Mouse (Mus musculus) lung, postnatal 0 days (tissue): ENCODE results near the gene Col13a1.

Source experiments
- CTCF ChIP-seq: IDR thresholded peaks from 2 replicates; pipeline ENCODE4 v1.5.1; 2016; ENCODE audit warnings: antibody characterized with exemption, mild to moderate bottlenecking
- EP300 ChIP-seq: IDR thresholded peaks from 2 replicates; pipeline ENCODE4 v1.6.1; 2016; ENCODE audit warnings: antibody characterized with exemption, mild to moderate bottlenecking, control low read depth

DNA sequence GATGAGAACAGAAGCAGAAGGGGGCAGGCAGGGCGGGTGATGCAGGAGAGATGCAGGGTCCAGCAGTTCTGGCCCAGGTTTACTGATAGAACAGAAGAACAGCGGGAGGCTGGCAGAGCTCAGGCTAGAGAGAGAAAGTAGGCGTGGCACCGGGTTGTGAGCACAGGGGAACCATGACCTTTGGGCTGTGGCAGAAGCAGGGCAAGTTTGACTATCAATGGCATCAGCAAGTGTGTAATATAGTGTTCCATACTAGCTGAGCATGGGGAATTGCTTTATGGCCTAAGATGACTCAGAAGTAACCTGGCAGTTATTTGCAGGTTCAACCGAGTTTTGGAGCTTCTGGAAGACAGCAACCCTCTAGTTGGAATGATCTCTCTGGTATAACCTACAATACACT lies 25.0 kb downstream of the Col13a1 start:
- TF ChIP-seq EP300 (no peak), CTCF (no peak)
